Mouse (Mus musculus): ENCODE results near the gene Slc30a7. TPM values are rescaled to one million over a fixed set of nuclear protein-coding genes. Genes with fewer than 3 reads are reported as not detected.

Slc30a7 gene
- total and polyA plus RNA-seq, 3 experiments: 8.1 to 19.1 TPM; not detected in 1

- Histone ChIP-seq H3K9me3 (replicated peaks; ENCODE audit: insufficient read depth, low read length) (no peaks in the 10 kb centered on the region), H3K4me3 (ENCODE audit: control insufficient read depth in 1 of 2, insufficient read depth in 1 of 2, low read depth in 2 of 2, low read length in 2 of 2) (no peak overlapping the region), H3K79me2 (ENCODE audit: control insufficient read depth, insufficient read depth, low read length, poor library complexity) (no peaks in the 10 kb centered on the region), H3K36me3 (ENCODE audit: control insufficient read depth in 1 of 2, insufficient read depth in 2 of 2, low read length in 2 of 2) (peaks cover 0 to 6% of the 10 kb centered on the region in 2 experiments; a peak in 2 of 4 replicates), H3K27ac (ENCODE audit: control insufficient read depth, low read depth, low read length) (no peak overlapping the region), H3K9ac (ENCODE audit: control insufficient read depth, low read depth, low read length, poor library complexity, severe bottlenecking) (no peak overlapping the region), H3K27me3 (ENCODE audit: control insufficient read depth in 1 of 2, insufficient read depth in 2 of 2, low read length in 2 of 2) (no peaks in the 10 kb centered on the region), H3K4me1 (ENCODE audit: control insufficient read depth in 1 of 2, insufficient read depth in 2 of 2, low read length in 2 of 2) (no peaks in the 10 kb centered on the region)
- no peak for TF ChIP-seq GABPA (IDR thresholded peaks at IDR 0.05; ENCODE audit: low read depth, low read length)
- TF ChIP-seq SIN3A (IDR thresholded peaks at IDR 0.05; ENCODE audit: low read length): no peak
- no peak for TF ChIP-seq USF1 (IDR thresholded peaks at IDR 0.05; ENCODE audit: low read depth, low read length)
- no peak for TF ChIP-seq ELF1 (IDR thresholded peaks at IDR 0.05; ENCODE audit: low read depth, low read length)
- no peak for DNase-seq (ENCODE audit: low read depth, low spot score)
These were observed 45.7 kb downstream of the Slc30a7 start for GRCm38 (mm10) chr3:115961311-115962027.

GRCm38 (mm10) chr3:115957223-115957622 is 50.0 kb downstream of the Slc30a7 start:
- DNase-seq (ENCODE audit: low read depth, low spot score): no peak
- no peak overlapping the region for H3K9ac ChIP-seq (ENCODE audit: control insufficient read depth, low read depth, low read length, poor library complexity, severe bottlenecking)
- TF ChIP-seq ZKSCAN1 (IDR thresholded peaks at IDR 0.05; ENCODE audit: low read depth, low read length) (no peak), SIN3A (IDR thresholded peaks at IDR 0.05; ENCODE audit: low read length) (no peak), TBP (IDR thresholded peaks at IDR 0.05; ENCODE audit: low read depth, low read length) (no peak), MAZ (IDR thresholded peaks at IDR 0.05; ENCODE audit: low read depth, low read length) (no peak), ZNF384 (IDR thresholded peaks at IDR 0.05; ENCODE audit: low read depth, low read length) (no peak), NELFE (IDR thresholded peaks at IDR 0.05; ENCODE audit: low read depth, low read length) (no peak), MYB (IDR thresholded peaks at IDR 0.05; ENCODE audit: low read depth, low read length) (no peak), MAFK (IDR thresholded peaks at IDR 0.05; ENCODE audit: borderline replicate concordance, low read depth, low read length) (no peak), ZC3H11A (IDR thresholded peaks at IDR 0.05; ENCODE audit: low read depth, low read length) (no peak), SMC3 (IDR thresholded peaks at IDR 0.05; ENCODE audit: low read depth, low read length) (no peak), BHLHE40 (IDR thresholded peaks at IDR 0.05; ENCODE audit: borderline replicate concordance, low read depth, low read length) (no peak), HCFC1 (IDR thresholded peaks at IDR 0.05; ENCODE audit: low read depth, low read length) (no peak)
- H3K9me3 ChIP-seq (replicated peaks; ENCODE audit: insufficient read depth, low read length): no peaks in the 10 kb centered on the region
- H3K4me1 ChIP-seq (ENCODE audit: control insufficient read depth in 1 of 2, insufficient read depth in 2 of 2, low read length in 2 of 2): no peaks in the 10 kb centered on the region
- H3K4me3 ChIP-seq (ENCODE audit: control insufficient read depth in 1 of 2, insufficient read depth in 1 of 2, low read depth in 2 of 2, low read length in 2 of 2): no peak overlapping the region
- H3K27ac ChIP-seq (ENCODE audit: control insufficient read depth, low read depth, low read length): no peak overlapping the region
- H3K79me2 ChIP-seq (ENCODE audit: control insufficient read depth, insufficient read depth, low read length, poor library complexity): no peaks in the 10 kb centered on the region
- no peaks in the 10 kb centered on the region for H3K27me3 ChIP-seq (ENCODE audit: control insufficient read depth in 1 of 2, insufficient read depth in 2 of 2, low read length in 2 of 2)
- H3K36me3 ChIP-seq (ENCODE audit: control insufficient read depth in 1 of 2, insufficient read depth in 2 of 2, low read length in 2 of 2): peaks cover 0 to 6% of the 10 kb centered on the region in 2 experiments; a peak in 2 of 4 replicates

All from MEL (cell line).